Mouse (Mus musculus) heart, embryonic 12.5 days (tissue): Measurements from ENCODE around the gene Tll2. TPM values are rescaled to one million over a fixed set of nuclear protein-coding genes. Genes with fewer than 3 reads are reported as not detected.

Experiments
- ATAC-seq: fragments of 200-750 bp; cut with Nextera tagmentation; 2 replicates; pipeline ENCODE4 v1.8.0; 2017; ENCODE audit warnings: moderate TSS enrichment, moderate library complexity; ENCODE audit not compliant: insufficient number of reproducible peaks, low FRiP score
- H3K27ac ChIP-seq: fragments of 300-500 bp; sonication (generic); 2 replicates; pipeline ENCODE4 v1.5.1; 2016; ENCODE audit warnings: mild to moderate bottlenecking, moderate library complexity; ENCODE audit not compliant: poor library complexity, severe bottlenecking
- H3K27me3 ChIP-seq: fragments of 300-500 bp; sonication (generic); replicated peaks from 2 replicates; pipeline ENCODE4 v1.6.1; 2016; ENCODE audit warnings: mild to moderate bottlenecking, moderate library complexity
- H3K36me3 ChIP-seq: fragments of 300-500 bp; sonication (generic); 2 replicates; pipeline ENCODE4 v1.6.1; 2016; ENCODE audit warnings: mild to moderate bottlenecking, moderate library complexity
- H3K4me1 ChIP-seq: fragments of 300-500 bp; sonication (generic); replicated peaks from 2 replicates; pipeline ENCODE4 v1.6.1; 2016; ENCODE audit warnings: mild to moderate bottlenecking
- H3K4me2 ChIP-seq: fragments of 300-500 bp; sonication (generic); 2 replicates; pipeline ENCODE4 v1.6.1; 2016; ENCODE audit warnings: mild to moderate bottlenecking, moderate library complexity
- H3K4me3 ChIP-seq: fragments of 300-500 bp; sonication (generic); 2 replicates; pipeline ENCODE4 v1.5.1; 2016; ENCODE audit warnings: mild to moderate bottlenecking
- H3K9ac ChIP-seq: fragments of 300-500 bp; sonication (generic); 2 replicates; pipeline ENCODE4 v1.6.1; 2016; ENCODE audit warnings: mild to moderate bottlenecking, moderate library complexity
- H3K9me3 ChIP-seq: fragments of 300-500 bp; sonication (generic); replicated peaks from 2 replicates; pipeline ENCODE4 v1.6.1; 2016; ENCODE audit warnings: mild to moderate bottlenecking, moderate library complexity
- WGBS: fragments of 180-500 bp; shearing (Covaris S2); methylation state at CpG from one replicate; pipeline ENCODE4 v1.1.7; 2016; 5-methylcytosine and 5-hydroxymethylcytosine counted together
- polyA plus RNA-seq: library from polyadenylated mRNA; unstranded; fragments of >200 nt; fragmentation: Nextera tagmentation; extraction: Ambion mirVana; gene quantifications from 2 replicates; pipeline ENCODE4 v1.2.1, GENCODE M21; 2016

The Tll2 gene
- polyA plus RNA-seq, 1 experiment from 2014 or later: 0.05 TPM

GRCm38 (mm10) chr19:41051714-41052113 lies 154.9 kb downstream of the Tll2 start:
- Histone ChIP-seq H3K9ac (no peak overlapping the region), H3K36me3 (no peaks in the 10 kb centered on the region), H3K4me1 (no peaks in the 10 kb centered on the region), H3K9me3 (no peaks in the 10 kb centered on the region), H3K4me2 (no peak overlapping the region), H3K27ac (no peak overlapping the region), H3K27me3 (peaks cover 9% of the 10 kb centered on the region), H3K4me3 (no peak overlapping the region)
- 73% methylated on average over 1 of the region's 1 CpGs for whole genome bisulfite sequencing
- ATAC-seq: no peak

- Histone ChIP-seq H3K27ac (no peak overlapping the region), H3K9me3 (no peaks in the 10 kb centered on the region), H3K9ac (no peak overlapping the region), H3K4me1 (no peaks in the 10 kb centered on the region), H3K27me3 (no peaks in the 10 kb centered on the region), H3K4me3 (no peak overlapping the region), H3K36me3 (no peaks in the 10 kb centered on the region), H3K4me2 (no peak overlapping the region)
- no peak for ATAC-seq
- 65% methylated on average over 3 of the region's 3 CpGs for WGBS
Measured at GRCm38 (mm10) chr19:41048187-41048559, 158.5 kb downstream of the Tll2 start.

- Histone ChIP-seq H3K9ac (no peak overlapping the region), H3K4me1 (no peaks in the 10 kb centered on the region), H3K36me3 (no peaks in the 10 kb centered on the region), H3K4me2 (no peak overlapping the region), H3K4me3 (no peak overlapping the region), H3K27me3 (no peaks in the 10 kb centered on the region), H3K9me3 (no peaks in the 10 kb centered on the region), H3K27ac (no peak overlapping the region)
- no peak for ATAC-seq
- 81% methylated on average over 9 of the region's 9 CpGs for WGBS
Measured at GRCm38 (mm10) chr19:41047437-41048186, 159.0 kb downstream of the Tll2 start.

- 0 out of 2 replicates have a peak overlapping the region, but pooled peaks have one; percentile 14 for H3K4me2 ChIP-seq
- WGBS: 27% methylated on average over 10 of the region's 10 CpGs
- H3K27me3 ChIP-seq: no peaks in the 10 kb centered on the region
Measured at GRCm38 (mm10) chr19:41045091-41045770, 161.4 kb downstream of the Tll2 start.

GRCm38 (mm10) chr19:41039110-41039509 lies 167.5 kb downstream of the Tll2 start:
- Histone ChIP-seq H3K4me2 (no peak overlapping the region), H3K27me3 (peaks cover 2% of the 10 kb centered on the region; the same call in 1 of the 2 replicates), H3K4me3 (no peak overlapping the region), H3K9me3 (no peaks in the 10 kb centered on the region), H3K27ac (no peak overlapping the region), H3K9ac (no peak overlapping the region), H3K4me1 (peaks cover 4% of the 10 kb centered on the region), H3K36me3 (no peaks in the 10 kb centered on the region)
- 79% methylated on average over 7 of the region's 7 CpGs for WGBS
- ATAC-seq: no peak

More at GRCm38 (mm10) chr19:41045091-41045770, 161.4 kb downstream of the Tll2 start:
- Histone ChIP-seq H3K4me3 (no peak overlapping the region), H3K27ac (no peak overlapping the region), H3K4me1 (no peaks in the 10 kb centered on the region), H3K9ac (no peak overlapping the region), H3K36me3 (no peaks in the 10 kb centered on the region), H3K9me3 (no peaks in the 10 kb centered on the region)
- no peak for ATAC-seq

- Histone ChIP-seq H3K4me2 (no peak overlapping the region), H3K36me3 (no peaks in the 10 kb centered on the region), H3K27ac (no peak overlapping the region), H3K27me3 (peaks cover 6% of the 10 kb centered on the region; the same call in 1 of the 2 replicates), H3K9me3 (no peaks in the 10 kb centered on the region), H3K9ac (no peak overlapping the region), H3K4me3 (no peak overlapping the region), H3K4me1 (peaks cover 8% of the 10 kb centered on the region)
- WGBS: 36% methylated on average over 4 of the region's 4 CpGs
- ATAC-seq: no peak
Measured at GRCm38 (mm10) chr19:41035809-41036551, 170.7 kb downstream of the Tll2 start.

Other genes starting within 250 kb of the Tll2 start
- 0.14 and 0.19 TPM in 2 replicates for gene Blnk, start 212.3 kb downstream of the Tll2 start, polyA plus RNA-seq
- gene Dntt, start 177.6 kb downstream of the Tll2 start, polyA plus RNA-seq: not detected in 2 replicates
- gene Opalin, start 129.7 kb downstream of the Tll2 start, polyA plus RNA-seq: 0.17 and 0.27 TPM in 2 replicates
- 140 and 142 TPM in 2 replicates for gene Tm9sf3, start 57.2 kb upstream of the Tll2 start, polyA plus RNA-seq
- gene Pik3ap1, start 178.3 kb upstream of the Tll2 start, polyA plus RNA-seq: 1.3 and 1.4 TPM in 2 replicates